Mouse (Mus musculus) inflammation-experienced regulatory T-cells, adult 16 weeks (primary cell): ENCODE results near the gene C1qc. TPM values are rescaled to one million over a fixed set of nuclear protein-coding genes. Genes with fewer than 3 reads are reported as not detected.

ENCODE experiments used
- polyA plus RNA-seq: library from polyadenylated mRNA; unstranded; fragments of 100-300 nt; shearing (Covaris generic); gene quantifications from one replicate; pipeline ENCODE4 v1.2.1, GENCODE M21; 2017

Gene C1qc
- 23.6 TPM for polyA plus RNA-seq

DNA sequence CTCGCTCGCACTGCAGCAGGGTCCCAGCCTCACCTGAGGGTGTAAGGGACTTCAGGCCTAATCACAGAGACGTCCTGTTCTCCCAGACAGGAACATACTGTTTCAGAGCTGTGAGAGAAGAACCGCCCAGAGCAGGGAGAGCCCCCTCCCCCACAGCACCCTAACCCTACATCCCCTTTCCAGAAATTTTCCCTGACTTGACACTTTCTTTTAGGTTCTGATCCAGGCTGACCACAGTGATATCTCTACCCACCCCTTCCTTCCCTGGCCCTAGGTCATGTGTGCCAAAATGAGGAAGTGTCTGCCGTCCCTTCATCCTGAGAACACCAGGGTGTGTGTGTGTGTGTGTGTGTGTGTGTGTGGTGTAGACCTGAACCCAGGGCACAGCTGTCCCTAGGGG lies at the start of gene C1qc:
C1qc (minus strand) TSS at position 255 of the 400 bp plus-strand sequence.

DNA sequence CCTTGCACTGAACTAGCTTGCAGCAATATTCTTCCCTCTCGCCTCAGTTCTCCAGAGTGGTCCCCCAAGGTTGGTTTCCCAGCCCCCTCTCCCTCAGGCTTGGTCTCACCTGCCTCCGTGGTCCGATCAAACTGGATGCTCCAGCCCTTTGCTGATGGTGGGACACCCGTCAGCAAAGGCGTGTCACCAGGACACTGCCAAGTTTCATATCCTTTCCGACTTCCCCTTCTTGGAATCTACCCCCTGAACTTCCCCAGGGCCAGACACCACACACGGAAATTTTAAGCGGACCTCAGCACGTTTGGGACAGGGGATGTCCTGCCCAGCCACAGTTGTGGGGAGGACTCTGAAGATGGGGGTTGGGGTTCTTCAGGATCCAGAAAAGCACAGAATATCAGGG lies 5.8 kb upstream of the C1qc start, which contains the start of gene C1qa:
C1qa (minus strand) TSS at position 167 of the 400 bp plus-strand sequence.

DNA sequence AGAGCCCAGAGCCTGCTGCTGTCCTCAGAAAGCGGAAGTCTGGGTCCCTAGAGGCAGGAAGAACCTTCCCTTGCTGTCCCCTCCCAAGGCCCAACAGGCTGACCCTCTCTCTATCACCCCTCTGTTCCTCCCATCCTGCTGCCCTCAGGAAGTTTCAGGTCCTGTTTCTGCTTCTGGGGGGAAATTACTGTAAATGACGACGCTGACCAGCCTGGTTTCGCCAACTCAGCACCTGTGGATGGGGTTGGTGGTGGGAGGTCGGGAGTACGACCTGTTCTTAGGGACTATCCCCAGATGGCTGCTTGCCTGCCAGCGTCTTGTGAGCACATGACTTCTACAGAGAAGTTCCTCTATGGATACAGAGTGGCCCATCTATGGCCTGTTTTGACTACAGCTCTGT lies 6.8 kb downstream of the C1qc start, which contains the start of gene C1qb:
C1qb (minus strand) TSS at position 87 of the 400 bp plus-strand sequence.

Other genes starting within 250 kb of the C1qc start
- not detected for gene Ephb2, start 57.1 kb downstream of the C1qc start, polyA plus RNA-seq
- 24.6 TPM for gene C1qb, start 6.9 kb downstream of the C1qc start, polyA plus RNA-seq
- 17.1 TPM for gene C1qa, start 5.7 kb upstream of the C1qc start, polyA plus RNA-seq
- gene Epha8, start 63.8 kb upstream of the C1qc start, polyA plus RNA-seq: not detected
- gene Zbtb40, start 155.7 kb upstream of the C1qc start, polyA plus RNA-seq: 12.2 TPM